Mouse (Mus musculus): ENCODE data around the gene Obsl1. TPM values are rescaled to one million over a fixed set of nuclear protein-coding genes. Genes with fewer than 3 reads are reported as not detected.
A peak's percentile ranks its signal among the peaks of the same experiment; 100 is the strongest.

The Obsl1 gene
- polyA plus RNA-seq, 1 experiment from 2014 or later, result 79.0 TPM

- H3K4me1 ChIP-seq (ENCODE audit: control insufficient read depth, insufficient read depth, low read length), result peaks cover 16% of the 10 kb centered on the region
- peaks cover 25% of the 10 kb centered on the region for H3K36me3 ChIP-seq (ENCODE audit: control insufficient read depth, insufficient read depth, low read length)
- WGBS, result 47% methylated on average over 3 of the region's 3 CpGs
- H3K9ac ChIP-seq (replicated peaks; ENCODE audit: low read depth, low read length), result no peak overlapping the region
- no peak for ATAC-seq (ENCODE audit: insufficient number of reproducible peaks, insufficient read depth, low FRiP score, low read depth)
- peak overlapping the region; percentile 62 for H3K4me2 ChIP-seq (replicated peaks; ENCODE audit: low read depth, low read length)
- no peaks in the 10 kb centered on the region for H3K9me3 ChIP-seq (ENCODE audit: control insufficient read depth, low read depth, low read length)
- H3K27me3 ChIP-seq (ENCODE audit: control insufficient read depth, insufficient read depth, low read length), result no peaks in the 10 kb centered on the region
- peak overlapping the region; percentile 77 for H3K4me3 ChIP-seq (ENCODE audit: low read depth, low read length)
- H3K27ac ChIP-seq (ENCODE audit: low read length), result no peak overlapping the region
These were observed 28.3 kb downstream of the Obsl1 start for GRCm38 (mm10) chr1:75477966-75478290.

GRCm38 (mm10) chr1:75477264-75477965 lies 28.8 kb downstream of the Obsl1 start:
- WGBS, result 17% methylated on average over 35 of the region's 35 CpGs
- no peaks in the 10 kb centered on the region for H3K9me3 ChIP-seq (ENCODE audit: control insufficient read depth, low read depth, low read length)
- peak overlapping the region; percentile 62 for H3K4me2 ChIP-seq (replicated peaks; ENCODE audit: low read depth, low read length)
- peaks cover 16% of the 10 kb centered on the region for H3K4me1 ChIP-seq (ENCODE audit: control insufficient read depth, insufficient read depth, low read length)
- H3K9ac ChIP-seq (replicated peaks; ENCODE audit: low read depth, low read length), result no peak overlapping the region
- peaks cover 25% of the 10 kb centered on the region for H3K36me3 ChIP-seq (ENCODE audit: control insufficient read depth, insufficient read depth, low read length)
- no peak overlapping the region for H3K27ac ChIP-seq (ENCODE audit: low read length)
- no peak for ATAC-seq (ENCODE audit: insufficient number of reproducible peaks, insufficient read depth, low FRiP score, low read depth)
- no peaks in the 10 kb centered on the region for H3K27me3 ChIP-seq (ENCODE audit: control insufficient read depth, insufficient read depth, low read length)
- H3K4me3 ChIP-seq (ENCODE audit: low read depth, low read length), result peak overlapping the region; percentile 77; the same call in 1 of the 2 replicates

GRCm38 (mm10) chr1:75476441-75476840 lies 29.8 kb downstream of the Obsl1 start:
- Histone ChIP-seq H3K4me1 (ENCODE audit: control insufficient read depth, insufficient read depth, low read length) (peaks cover 16% of the 10 kb centered on the region), H3K27me3 (ENCODE audit: control insufficient read depth, insufficient read depth, low read length) (no peaks in the 10 kb centered on the region), H3K9ac (replicated peaks; ENCODE audit: low read depth, low read length) (no peak overlapping the region), H3K27ac (ENCODE audit: low read length) (no peak overlapping the region), H3K4me3 (ENCODE audit: low read depth, low read length) (no peak overlapping the region), H3K4me2 (replicated peaks; ENCODE audit: low read depth, low read length) (no peak overlapping the region), H3K9me3 (ENCODE audit: control insufficient read depth, low read depth, low read length) (no peaks in the 10 kb centered on the region), H3K36me3 (ENCODE audit: control insufficient read depth, insufficient read depth, low read length) (peaks cover 25% of the 10 kb centered on the region)
- no peak for ATAC-seq (ENCODE audit: insufficient number of reproducible peaks, insufficient read depth, low FRiP score, low read depth)
- 97% methylated on average over 11 of the region's 11 CpGs for WGBS

GRCm38 (mm10) chr1:75469287-75469825 lies 36.9 kb downstream of the Obsl1 start:
- 76% methylated on average over 17 of the region's 17 CpGs for whole genome bisulfite sequencing
- Histone ChIP-seq H3K27ac (ENCODE audit: low read length) (no peak overlapping the region), H3K4me3 (ENCODE audit: low read depth, low read length) (no peak overlapping the region), H3K4me1 (ENCODE audit: control insufficient read depth, insufficient read depth, low read length) (no peaks in the 10 kb centered on the region), H3K27me3 (ENCODE audit: control insufficient read depth, insufficient read depth, low read length) (no peaks in the 10 kb centered on the region), H3K9ac (replicated peaks; ENCODE audit: low read depth, low read length) (no peak overlapping the region), H3K9me3 (ENCODE audit: control insufficient read depth, low read depth, low read length) (no peaks in the 10 kb centered on the region), H3K36me3 (ENCODE audit: control insufficient read depth, insufficient read depth, low read length) (peaks cover 2% of the 10 kb centered on the region; the same call in 1 of the 2 replicates), H3K4me2 (replicated peaks; ENCODE audit: low read depth, low read length) (no peak overlapping the region)
- no peak for ATAC-seq (ENCODE audit: insufficient number of reproducible peaks, insufficient read depth, low FRiP score, low read depth)

- H3K27me3 ChIP-seq (ENCODE audit: control insufficient read depth, insufficient read depth, low read length), result no peaks in the 10 kb centered on the region
- 8% methylated on average over 14 of the region's 14 CpGs for WGBS
- H3K4me3 ChIP-seq (ENCODE audit: low read depth, low read length), result no peak overlapping the region
- H3K9ac ChIP-seq (replicated peaks; ENCODE audit: low read depth, low read length), result no peak overlapping the region
- peak; percentile 88 for ATAC-seq (ENCODE audit: insufficient number of reproducible peaks, insufficient read depth, low FRiP score, low read depth)
- no peak overlapping the region for H3K4me2 ChIP-seq (replicated peaks; ENCODE audit: low read depth, low read length)
- no peak overlapping the region for H3K27ac ChIP-seq (ENCODE audit: low read length)
- H3K36me3 ChIP-seq (ENCODE audit: control insufficient read depth, insufficient read depth, low read length), result no peaks in the 10 kb centered on the region
- no peaks in the 10 kb centered on the region for H3K9me3 ChIP-seq (ENCODE audit: control insufficient read depth, low read depth, low read length)
- H3K4me1 ChIP-seq (ENCODE audit: control insufficient read depth, insufficient read depth, low read length), result no peaks in the 10 kb centered on the region
These were observed 38.9 kb downstream of the Obsl1 start for GRCm38 (mm10) chr1:75467215-75467927.

- peaks cover 5% of the 10 kb centered on the region for H3K4me1 ChIP-seq (ENCODE audit: control insufficient read depth, insufficient read depth, low read length)
- H3K9ac ChIP-seq (replicated peaks; ENCODE audit: low read depth, low read length), result no peak overlapping the region
- H3K27ac ChIP-seq (ENCODE audit: low read length), result no peak overlapping the region
- H3K27me3 ChIP-seq (ENCODE audit: control insufficient read depth, insufficient read depth, low read length), result no peaks in the 10 kb centered on the region
- WGBS, result 79% methylated on average over 5 of the region's 5 CpGs
- no peak overlapping the region for H3K4me3 ChIP-seq (ENCODE audit: low read depth, low read length)
- ATAC-seq (ENCODE audit: insufficient number of reproducible peaks, insufficient read depth, low FRiP score, low read depth), result no peak
- H3K9me3 ChIP-seq (ENCODE audit: control insufficient read depth, low read depth, low read length), result no peaks in the 10 kb centered on the region
- no peak overlapping the region for H3K4me2 ChIP-seq (replicated peaks; ENCODE audit: low read depth, low read length)
- no peaks in the 10 kb centered on the region for H3K36me3 ChIP-seq (ENCODE audit: control insufficient read depth, insufficient read depth, low read length)
These were observed 42.5 kb downstream of the Obsl1 start for GRCm38 (mm10) chr1:75463652-75464204.

- peaks cover 11% of the 10 kb centered on the region for H3K4me1 ChIP-seq (ENCODE audit: control insufficient read depth, insufficient read depth, low read length)
- WGBS, result 43% methylated on average over 1 of the region's 1 CpGs
- no peak overlapping the region for H3K4me2 ChIP-seq (replicated peaks; ENCODE audit: low read depth, low read length)
- H3K36me3 ChIP-seq (ENCODE audit: control insufficient read depth, insufficient read depth, low read length), result no peaks in the 10 kb centered on the region
- no peak overlapping the region for H3K4me3 ChIP-seq (ENCODE audit: low read depth, low read length)
- no peak overlapping the region for H3K9ac ChIP-seq (replicated peaks; ENCODE audit: low read depth, low read length)
- no peaks in the 10 kb centered on the region for H3K27me3 ChIP-seq (ENCODE audit: control insufficient read depth, insufficient read depth, low read length)
- no peaks in the 10 kb centered on the region for H3K9me3 ChIP-seq (ENCODE audit: control insufficient read depth, low read depth, low read length)
- H3K27ac ChIP-seq (ENCODE audit: low read length), result no peak overlapping the region
- ATAC-seq (ENCODE audit: insufficient number of reproducible peaks, insufficient read depth, low FRiP score, low read depth), result no peak
These were observed 43.6 kb downstream of the Obsl1 start for GRCm38 (mm10) chr1:75462636-75463035.

GRCm38 (mm10) chr1:75460297-75460696 lies 46.0 kb downstream of the Obsl1 start:
- Histone ChIP-seq H3K9ac (replicated peaks; ENCODE audit: low read depth, low read length) (no peak overlapping the region), H3K9me3 (ENCODE audit: control insufficient read depth, low read depth, low read length) (no peaks in the 10 kb centered on the region), H3K4me2 (replicated peaks; ENCODE audit: low read depth, low read length) (no peak overlapping the region), H3K27ac (ENCODE audit: low read length) (no peak overlapping the region), H3K4me3 (ENCODE audit: low read depth, low read length) (no peak overlapping the region), H3K27me3 (ENCODE audit: control insufficient read depth, insufficient read depth, low read length) (no peaks in the 10 kb centered on the region), H3K36me3 (ENCODE audit: control insufficient read depth, insufficient read depth, low read length) (no peaks in the 10 kb centered on the region), H3K4me1 (ENCODE audit: control insufficient read depth, insufficient read depth, low read length) (peaks cover 17% of the 10 kb centered on the region)
- no peak for ATAC-seq (ENCODE audit: insufficient number of reproducible peaks, insufficient read depth, low FRiP score, low read depth)
- WGBS, result 62% methylated on average over 7 of the region's 7 CpGs

All from stomach, embryonic 14.5 days (tissue).